ENCODE assay signal across 18 mouse cellular contexts in genomic region chrX:53236404-53236803, GRCm38 (mm10). TPM values are rescaled to one million over a fixed set of nuclear protein-coding genes. Genes with fewer than 3 reads are reported as not detected.
"Had no signal": no experiment of that assay in that cellular context is flagged by ENCODE, and none has a peak within 500 bp of the region (broad histone marks: within the 10 kb centered on the region; RNA-seq: fewer than 3 reads in every experiment).

No protein-coding gene starts in this region.

- H3K4me3 ChIP-seq: intestine, embryonic 15.5 days; kidney, embryonic 15.5 days; limb, embryonic 13.5 days; midbrain, embryonic 10.5 days; neural tube, embryonic 12.5 days had no signal

- H3K9ac ChIP-seq: intestine, embryonic 15.5 days; kidney, embryonic 15.5 days; limb, embryonic 13.5 days; neural tube, embryonic 12.5 days had no signal

- H3K27me3 ChIP-seq: intestine, embryonic 15.5 days; kidney, embryonic 15.5 days; limb, embryonic 13.5 days; neural tube, embryonic 12.5 days had no signal

- H3K4me1 ChIP-seq: intestine, embryonic 15.5 days; neural tube, embryonic 12.5 days had no signal

- DNase-seq: kidney, adult 2 months; kidney, postnatal 25 days; layer of hippocampus, adult 9-11 months; layer of hippocampus, postnatal 36 days; lung, adult 18-20 months; midbrain, embryonic 14.5 days; thymus, postnatal 4 days had no signal

- H3K4me2 ChIP-seq: intestine, embryonic 15.5 days; kidney, embryonic 15.5 days; limb, embryonic 13.5 days; neural tube, embryonic 12.5 days had no signal

- H3K27ac ChIP-seq: intestine, embryonic 15.5 days; kidney, embryonic 15.5 days; limb, embryonic 13.5 days; midbrain, embryonic 10.5 days; neural tube, embryonic 12.5 days had no signal

- H3K36me3 ChIP-seq: intestine, embryonic 15.5 days; kidney, embryonic 15.5 days; limb, embryonic 13.5 days; midbrain, embryonic 10.5 days; neural tube, embryonic 12.5 days had no signal

- ATAC-seq: intestine, embryonic 15.5 days had no signal

- H3K9me3 ChIP-seq: intestine, embryonic 15.5 days; kidney, embryonic 15.5 days; limb, embryonic 13.5 days; midbrain, embryonic 10.5 days; neural tube, embryonic 12.5 days had no signal

RNA-seq across cellular contexts. Expression of gene Plac1, which starts 3.5 kb away (rescaled TPM):
- total RNA-seq: layer of hippocampus, postnatal 36 days; left cerebral cortex, postnatal 36 days; monocyte, adult 5-6 weeks; neutrophil, adult 5-6 weeks had no signal
- polyA plus RNA-seq: kidney, adult 2 months had no signal

RNA-seq across cellular contexts. Expression of gene Fam122c, which starts 36.8 kb away (rescaled TPM):
- total RNA-seq: layer of hippocampus, postnatal 36 days; left cerebral cortex, postnatal 36 days; monocyte, adult 5-6 weeks; neutrophil, adult 5-6 weeks had no signal
- polyA plus RNA-seq: intestine, embryonic 15.5 days; kidney, adult 2 months; kidney, embryonic 15.5 days; limb, embryonic 13.5 days; lung, embryonic 16.5 days; midbrain, embryonic 10.5 days; midbrain, embryonic 14.5 days; neural tube, embryonic 12.5 days; stomach, embryonic 14.5 days; thymus, postnatal 0 days had no signal
